In genomic region chr15:94406364-94406763, GRCm38 (mm10) we compare ENCODE assay signal across 23 mouse cellular contexts. TPM values are rescaled to one million over a fixed set of nuclear protein-coding genes. Genes with fewer than 3 reads are reported as not detected.
A peak's percentile ranks its signal among the peaks of the same experiment; 100 is the strongest.
DNase-seq lines count a peak whose midpoint lies in the region; ATAC-seq and TF ChIP-seq lines count a peak whose summit lies in the region.
"Had no signal": no experiment of that assay in that cellular context is flagged by ENCODE, and none has a peak within 500 bp of the region (broad histone marks: within the 10 kb centered on the region; RNA-seq: fewer than 3 reads in every experiment).

No protein-coding gene starts in this region.

- no peaks in the 10 kb centered on the region for H3K36me3 ChIP-seq in megakaryocyte, embryonic 14.5 days (replicated peaks; ENCODE audit: low read length)
- H3K36me3 ChIP-seq in forebrain, embryonic 12.5 days (replicated peaks) = no peaks in the 10 kb centered on the region
- no peaks in the 10 kb centered on the region for H3K36me3 ChIP-seq in neural tube, embryonic 15.5 days
- H3K36me3 ChIP-seq: heart, embryonic 15.5 days; hindbrain, embryonic 10.5 days; limb, embryonic 13.5 days; liver, embryonic 15.5 days had no signal

- H3K9ac ChIP-seq in forebrain, embryonic 12.5 days = no peak overlapping the region
- H3K9ac ChIP-seq in neural tube, embryonic 15.5 days (replicated peaks) = no peak overlapping the region
- H3K9ac ChIP-seq: heart, embryonic 15.5 days; limb, embryonic 13.5 days; liver, embryonic 15.5 days had no signal

- DNase-seq in embryo, embryonic 11 days = peak; percentile 33
- no peak for DNase-seq in embryo, embryonic 9.5 days (ENCODE audit: extremely low spot score)
- DNase-seq in gastrocnemius, adult 2 months = no peak
- DNase-seq in adrenal gland, postnatal 4 days (ENCODE audit: low spot score in 2 of 2) = no peak
- DNase-seq: adrenal gland, postnatal 10 days; cerebellum, adult 8-10 months; gastrocnemius, postnatal 10 days; heart, adult 2 months; kidney, postnatal 10 days; lung, postnatal 10 days; right cerebral cortex, postnatal 4 days; thymus, postnatal 14 days had no signal

- peaks cover 59% of the 10 kb centered on the region for H3K27me3 ChIP-seq in megakaryocyte, embryonic 14.5 days (replicated peaks)
- H3K27me3 ChIP-seq in forebrain, embryonic 12.5 days = peaks cover 17% of the 10 kb centered on the region
- H3K27me3 ChIP-seq in neural tube, embryonic 15.5 days (replicated peaks) = peaks cover 8% of the 10 kb centered on the region; the same call in 1 of the 2 replicates

- peaks cover 20% of the 10 kb centered on the region for H3K4me1 ChIP-seq in megakaryocyte, embryonic 14.5 days
- peaks cover 34% of the 10 kb centered on the region for H3K4me1 ChIP-seq in forebrain, embryonic 12.5 days
- peaks cover 27% of the 10 kb centered on the region for H3K4me1 ChIP-seq in neural tube, embryonic 15.5 days
- H3K4me1 ChIP-seq: liver, embryonic 15.5 days had no signal

- intact Hi-C loops in gastrocnemius, adult 2 months (cut with DNase I) = no loop called here

- TF ChIP-seq CTCF in gastrocnemius, adult 2 months (IDR thresholded peaks at IDR 0.05) = no peak

- WGBS in forebrain, embryonic 12.5 days = 21% methylated on average over 2 of the region's 2 CpGs
- WGBS in neural tube, embryonic 15.5 days = 3% methylated on average over 2 of the region's 2 CpGs

- no peak overlapping the region for H3K27ac ChIP-seq in forebrain, embryonic 12.5 days
- no peak overlapping the region for H3K27ac ChIP-seq in neural tube, embryonic 15.5 days (replicated peaks)
- H3K27ac ChIP-seq in gastrocnemius, adult 2 months = no peak overlapping the region
- H3K27ac ChIP-seq: heart, adult 2 months; heart, embryonic 15.5 days; hindbrain, embryonic 10.5 days; layer of hippocampus, adult 2 months; limb, embryonic 13.5 days; liver, embryonic 15.5 days had no signal

- H3K4me2 ChIP-seq in forebrain, embryonic 12.5 days = peak overlapping the region; percentile 21; the same call in 1 of the 2 replicates
- peak overlapping the region; percentile 4; the same call in 1 of the 2 replicates for H3K4me2 ChIP-seq in neural tube, embryonic 15.5 days
- H3K4me2 ChIP-seq: heart, embryonic 15.5 days; limb, embryonic 13.5 days; liver, embryonic 15.5 days; midbrain, embryonic 11.5 days had no signal

- ATAC-seq in megakaryocyte, adult 5-6 weeks (ENCODE audit: poor library complexity, severe bottlenecking) = no peak
- no peak for ATAC-seq in forebrain, embryonic 12.5 days (ENCODE audit: low FRiP score)
- no peak for ATAC-seq in neural tube, embryonic 15.5 days (ENCODE audit: low FRiP score)
- ATAC-seq: intestine, postnatal 0 days had no signal

- peak overlapping the region; percentile 0 for H3K4me3 ChIP-seq in megakaryocyte, embryonic 14.5 days (replicated peaks)
- no peak overlapping the region for H3K4me3 ChIP-seq in forebrain, embryonic 12.5 days (replicated peaks)
- H3K4me3 ChIP-seq in neural tube, embryonic 15.5 days (replicated peaks) = no peak overlapping the region
- no peak overlapping the region for H3K4me3 ChIP-seq in gastrocnemius, adult 2 months
- H3K4me3 ChIP-seq: heart, adult 2 months; heart, embryonic 15.5 days; hindbrain, embryonic 10.5 days; layer of hippocampus, adult 2 months; limb, embryonic 13.5 days; liver, embryonic 15.5 days had no signal

- H3K9me3 ChIP-seq in megakaryocyte, embryonic 14.5 days = peaks cover 2% of the 10 kb centered on the region; the same call in 1 of the 2 replicates
- H3K9me3 ChIP-seq in forebrain, embryonic 12.5 days = no peaks in the 10 kb centered on the region
- no peaks in the 10 kb centered on the region for H3K9me3 ChIP-seq in neural tube, embryonic 15.5 days (replicated peaks)
- H3K9me3 ChIP-seq: heart, embryonic 15.5 days; hindbrain, embryonic 10.5 days; limb, embryonic 13.5 days; liver, embryonic 15.5 days had no signal

RNA-seq across cellular contexts. Expression of gene Adamts20, which starts 58.9 kb away (rescaled TPM):
- 0.39 TPM in 1 of 2 replicates, not detected in the other for polyA plus RNA-seq in megakaryocyte, embryonic 14.5 days (2012; ENCODE audit: insufficient read depth, low replicate concordance)
- total RNA-seq in megakaryocyte, adult 5-6 weeks (2015) = not detected in 2 replicates
- total RNA-seq in megakaryocyte, adult 5-6 weeks (2017) = not detected in 2 replicates
- 6.5 and 11.6 TPM in 2 replicates for polyA plus RNA-seq in forebrain, embryonic 12.5 days (2016; fragmentation: Nextera tagmentation; extraction: Ambion mirVana)
- polyA plus RNA-seq in neural tube, embryonic 15.5 days (2015; fragmentation: Nextera tagmentation; extraction: Ambion mirVana) = 4.1 and 5.5 TPM in 2 replicates
- 1 to 10 TPM; 2.9 to 5.4 TPM for total RNA-seq in gastrocnemius, adult 2 months (2021)
- 1 to 10 TPM; 3.6 to 3.7 TPM for total RNA-seq in adrenal gland, postnatal 4 days (2021)
